Mouse (Mus musculus) stomach, postnatal 0 days (tissue): ENCODE results near the gene Arrdc5.

Source experiments
- CTCF ChIP-seq: IDR thresholded peaks from 2 replicates; pipeline ENCODE4 v1.5.1; 2016; ENCODE audit warnings: antibody characterized with exemption, low read depth, mild to moderate bottlenecking, moderate library complexity
- EP300 ChIP-seq: optimal IDR thresholded peaks from 2 replicates; pipeline ENCODE3; 2016; ENCODE audit warnings: antibody characterized with exemption

DNA sequence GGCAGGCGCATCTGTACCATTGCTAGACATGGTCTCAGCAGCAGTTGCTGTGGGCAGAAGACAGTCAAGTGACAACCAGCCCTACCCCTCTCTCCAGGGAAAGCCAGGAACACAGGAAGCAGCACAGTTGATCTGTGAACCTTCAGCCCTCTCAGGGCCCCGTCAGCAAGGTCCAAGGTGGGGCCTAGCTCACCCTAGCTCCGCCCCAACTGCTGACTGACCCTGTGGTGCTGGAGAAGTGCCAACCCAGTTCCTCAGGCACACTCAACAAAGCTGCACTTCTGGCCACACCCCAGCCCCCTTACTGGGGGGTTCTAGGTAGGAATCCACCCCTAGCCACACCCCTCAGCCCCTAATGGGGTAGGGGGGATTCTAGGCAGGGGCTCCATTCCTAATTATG is 12.3 kb downstream of the Arrdc5 start:
- TF ChIP-seq EP300 (no peak), CTCF (no peak)
